Mouse (Mus musculus): ENCODE data around the gene Prss46. TPM values are rescaled to one million over a fixed set of nuclear protein-coding genes. Genes with fewer than 3 reads are reported as not detected.

Prss46 gene
- not detected in 2 replicates for polyA plus RNA-seq (2012)

- no peak for TF ChIP-seq GATA1 (IDR thresholded peaks at IDR 0.05; ENCODE audit: low read length)
Observed at GRCm38 (mm10) chr9:110844206-110844605, at the start of gene Prss46. Gene Prss46, plus strand, starts transcription at chr9:110844506.

- no peak for TF ChIP-seq GATA1 (IDR thresholded peaks at IDR 0.05; ENCODE audit: low read length)
Observed at GRCm38 (mm10) chr9:110797013-110797412, 47.3 kb upstream of the Prss46 start.

DNA sequence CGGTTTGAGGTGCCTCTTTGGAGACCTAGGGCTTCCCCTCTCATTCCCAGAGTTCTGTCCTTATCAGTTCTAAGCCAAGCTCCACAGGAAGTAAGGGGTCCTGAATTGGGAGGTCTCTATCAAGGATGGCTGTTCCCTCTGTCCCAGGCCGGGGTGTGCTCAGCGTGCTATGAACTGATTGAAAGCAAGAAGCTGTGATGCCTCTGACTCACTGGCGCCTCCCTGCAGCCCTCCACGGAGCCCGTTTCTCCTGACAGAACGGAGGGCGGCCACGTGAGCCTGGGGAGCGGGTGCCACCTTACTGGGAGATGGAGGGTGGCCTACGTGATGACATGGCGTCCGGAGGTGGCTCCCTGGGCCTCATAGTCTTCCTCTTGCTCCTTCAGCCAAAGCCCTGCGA is 46.4 kb upstream of the Prss46 start, which contains the start of gene Prss42:
Gene Prss42 (plus strand): TSS at position 301 of the 400 bp plus-strand sequence.
- TF ChIP-seq GATA1 (IDR thresholded peaks at IDR 0.05; ENCODE audit: low read length) = no peak

GRCm38 (mm10) chr9:110800834-110801479 is 43.3 kb upstream of the Prss46 start:
- no peak for TF ChIP-seq GATA1 (IDR thresholded peaks at IDR 0.05; ENCODE audit: low read length)

GRCm38 (mm10) chr9:110803294-110803693 is 41.0 kb upstream of the Prss46 start:
- TF ChIP-seq GATA1 (IDR thresholded peaks at IDR 0.05; ENCODE audit: low read length) = no peak

DNA sequence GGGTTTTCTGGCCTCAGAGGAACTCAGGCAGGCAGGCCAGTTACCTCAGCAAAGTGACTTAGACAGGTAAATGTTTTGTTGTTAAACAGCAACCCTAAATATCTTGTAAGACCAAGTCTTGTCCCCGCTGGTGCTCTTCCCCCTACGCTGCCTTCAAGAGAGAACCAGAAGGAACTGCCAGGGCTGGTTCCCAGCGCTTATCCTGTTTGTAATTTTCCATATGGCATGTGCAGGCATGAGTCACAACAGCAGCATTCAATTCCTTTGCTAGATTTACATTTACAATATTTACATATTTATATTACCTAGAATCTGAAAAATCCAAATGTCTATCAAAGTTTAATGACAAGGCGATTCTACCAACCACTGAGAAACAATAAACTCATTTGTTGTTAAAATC is 34.3 kb upstream of the Prss46 start:
- no peak for TF ChIP-seq GATA1 (IDR thresholded peaks at IDR 0.05; ENCODE audit: low read length)

GRCm38 (mm10) chr9:110813789-110814188 is 30.5 kb upstream of the Prss46 start, which contains the start of gene Prss44:
Gene Prss44, plus strand, starts transcription at chr9:110813994.
- TF ChIP-seq GATA1 (IDR thresholded peaks at IDR 0.05; ENCODE audit: low read length) = no peak

DNA sequence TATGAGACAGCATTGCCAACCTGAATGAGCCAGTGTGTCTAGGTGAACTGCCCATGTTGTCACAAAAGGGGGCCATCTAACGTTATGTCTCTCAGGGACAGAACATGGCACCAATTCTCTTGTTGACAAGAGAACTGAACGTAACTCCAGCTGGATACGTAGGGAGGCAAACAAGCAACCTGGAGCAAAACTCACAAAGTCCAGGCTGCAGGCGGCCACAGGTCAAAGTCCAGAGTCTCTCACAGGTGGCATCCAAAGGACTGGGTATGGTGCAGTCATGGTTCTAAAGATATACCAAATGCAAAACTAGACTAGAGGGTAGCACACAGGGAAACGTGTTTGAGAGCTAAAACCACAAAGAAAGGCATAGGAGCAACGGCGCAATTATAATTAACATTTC is 22.9 kb upstream of the Prss46 start:
- no peak for TF ChIP-seq GATA1 (IDR thresholded peaks at IDR 0.05; ENCODE audit: low read length)

DNA sequence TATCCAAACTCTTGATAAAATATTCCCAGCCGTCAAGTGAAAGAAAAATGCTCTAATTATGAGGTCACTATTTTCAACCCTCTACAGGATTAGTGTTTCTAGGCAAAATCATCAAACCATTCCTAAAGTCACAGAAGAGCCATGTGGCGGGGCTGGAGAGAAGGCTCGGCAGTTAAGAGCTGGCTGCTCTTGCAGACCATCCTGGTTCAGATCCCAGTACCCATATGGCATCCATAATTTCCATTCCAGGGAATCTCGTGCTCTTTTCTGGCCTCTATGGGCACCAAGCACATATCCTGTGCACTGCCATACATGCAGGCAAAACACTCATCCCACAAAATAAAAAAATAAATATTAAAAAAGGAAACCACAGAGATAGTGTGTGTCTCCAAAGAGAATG is 18.9 kb upstream of the Prss46 start:
- TF ChIP-seq GATA1 (IDR thresholded peaks at IDR 0.05; ENCODE audit: low read length) = no peak

- TF ChIP-seq GATA1 (IDR thresholded peaks at IDR 0.05; ENCODE audit: low read length) = no peak
Observed at GRCm38 (mm10) chr9:110825832-110826231, 18.5 kb upstream of the Prss46 start.

GRCm38 (mm10) chr9:110826390-110826789 is 17.9 kb upstream of the Prss46 start, which contains the start of gene Prss43:
Gene Prss43, plus strand, starts transcription at chr9:110826690.
- no peak for TF ChIP-seq GATA1 (IDR thresholded peaks at IDR 0.05; ENCODE audit: low read length)

DNA sequence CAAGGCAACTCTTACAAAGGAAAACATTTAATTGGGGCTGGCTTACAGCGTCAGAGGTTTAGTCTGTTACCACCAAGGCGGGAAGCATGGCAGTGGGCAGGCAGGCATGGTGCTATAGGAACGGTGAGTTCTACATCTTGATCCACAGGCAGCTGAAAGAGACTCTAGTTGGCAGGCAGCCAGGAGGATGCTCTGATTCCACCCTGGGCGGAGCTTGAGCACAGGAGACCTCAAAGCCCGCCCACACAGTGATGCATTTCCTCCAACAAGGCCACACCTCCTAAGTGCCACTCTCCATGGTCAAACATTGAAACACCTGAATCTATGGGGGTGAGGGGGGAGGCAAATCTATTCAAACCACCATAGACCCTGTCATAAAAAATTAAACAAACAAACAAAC is 11.3 kb upstream of the Prss46 start:
- no peak for TF ChIP-seq GATA1 (IDR thresholded peaks at IDR 0.05; ENCODE audit: low read length)

DNA sequence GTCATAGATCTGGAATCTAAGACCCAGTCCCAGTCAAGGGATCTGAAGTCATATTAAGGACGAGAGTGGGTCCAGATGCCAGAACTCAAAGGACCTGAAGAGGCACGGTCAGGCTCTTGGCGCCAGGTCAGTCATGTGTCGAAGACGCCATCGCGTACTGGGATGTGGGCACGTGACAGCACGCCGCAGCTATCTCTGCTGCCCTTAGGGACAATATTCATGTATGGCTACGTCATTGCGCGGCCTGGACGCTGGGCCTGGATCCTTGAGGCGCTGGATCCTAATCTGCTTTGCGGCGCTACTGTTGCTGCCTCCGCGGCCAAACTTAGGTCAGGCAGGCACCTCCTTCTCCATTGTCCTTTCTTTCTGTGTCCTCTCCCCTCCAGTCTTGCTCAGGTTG is 9.9 kb upstream of the Prss46 start, which contains the start of gene Prss45:
Gene Prss45 (plus strand): TSS at position 178 of the 400 bp plus-strand sequence.
- no peak for TF ChIP-seq GATA1 (IDR thresholded peaks at IDR 0.05; ENCODE audit: low read length)

DNA sequence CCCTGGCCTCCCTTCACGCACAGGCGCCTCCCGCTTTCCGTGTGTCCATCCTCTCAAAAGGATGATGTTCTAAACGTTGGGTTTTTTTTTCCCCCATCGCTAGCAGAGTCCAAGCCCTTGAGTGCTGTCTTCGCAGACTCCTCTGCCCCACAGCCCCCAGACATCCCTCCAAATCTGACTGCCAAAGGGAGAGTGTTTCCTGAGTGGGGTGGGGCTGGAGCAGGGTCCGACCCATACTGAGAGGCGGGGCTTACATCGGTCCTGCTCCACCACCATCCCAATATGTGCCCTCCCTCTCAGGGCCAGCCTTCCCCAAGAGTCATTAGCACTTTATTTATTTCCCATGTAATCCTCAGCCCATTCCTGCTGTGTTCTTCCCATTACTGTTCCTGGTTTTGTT is 9.3 kb upstream of the Prss46 start:
- no peak for TF ChIP-seq GATA1 (IDR thresholded peaks at IDR 0.05; ENCODE audit: low read length)

- TF ChIP-seq GATA1 (IDR thresholded peaks at IDR 0.05; ENCODE audit: low read length) = no peak
Observed at GRCm38 (mm10) chr9:110836112-110836511, 8.2 kb upstream of the Prss46 start.

DNA sequence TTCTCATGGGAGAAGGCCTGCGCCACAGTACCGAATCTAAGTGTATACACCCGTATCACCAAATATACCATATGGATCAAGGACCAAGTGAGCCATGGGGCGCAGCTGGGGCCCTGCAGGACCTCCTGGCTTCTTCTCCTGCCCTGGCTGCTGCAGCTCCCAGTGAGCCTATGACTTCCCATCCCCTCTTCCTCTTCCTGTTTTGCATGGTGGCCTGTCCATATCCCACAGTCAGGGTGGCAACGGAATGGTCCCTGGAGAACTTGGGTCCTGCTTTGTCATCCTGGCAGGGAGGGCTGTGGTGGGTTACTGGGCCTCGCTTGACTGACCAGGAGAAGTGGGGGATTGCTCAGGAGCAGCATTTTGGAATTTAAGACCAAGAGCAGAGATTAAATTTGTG is 3.4 kb upstream of the Prss46 start:
- no peak for TF ChIP-seq GATA1 (IDR thresholded peaks at IDR 0.05; ENCODE audit: low read length)

GRCm38 (mm10) chr9:110841438-110841837 is 2.9 kb upstream of the Prss46 start:
- TF ChIP-seq GATA1 (IDR thresholded peaks at IDR 0.05; ENCODE audit: low read length) = no peak
